Mouse (Mus musculus) liver, embryonic 14.5 days (tissue): ENCODE measurements around the gene Bcas3.

ENCODE experiments used
- CTCF ChIP-seq: IDR thresholded peaks from 2 replicates; pipeline ENCODE4 v1.5.1; 2016; ENCODE audit warnings: antibody characterized with exemption, low read depth, control low read depth
- EP300 ChIP-seq: IDR thresholded peaks from 2 replicates; pipeline ENCODE4 v1.6.1; 2016; ENCODE audit warnings: antibody characterized with exemption, low read depth

DNA sequence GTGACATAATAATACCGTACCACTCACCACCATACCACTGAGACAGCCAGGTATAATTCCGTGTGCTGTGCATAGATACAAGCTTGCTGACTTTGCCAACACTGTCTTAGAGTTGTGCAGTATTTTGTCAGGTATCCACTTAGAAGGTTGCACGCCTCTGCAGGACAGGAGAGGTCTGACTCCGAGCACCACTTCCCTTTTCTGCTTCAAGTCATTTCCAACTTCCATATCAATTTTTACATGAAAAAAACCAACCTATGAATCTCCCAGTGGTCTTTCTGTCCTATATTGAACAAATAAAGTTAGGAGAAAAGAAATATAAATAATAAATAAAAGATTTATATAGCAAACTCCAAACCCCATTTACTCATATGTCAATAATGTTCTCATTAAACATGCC, 152.8 kb downstream of the Bcas3 start:
- no peak for TF ChIP-seq CTCF
- no peak for TF ChIP-seq EP300
